Mouse (Mus musculus) frontal cortex, postnatal 10 days (tissue): Measurements from ENCODE around the gene Vamp2.

ENCODE experiments used
- DNase-seq, 2 experiments: peaks; one replicate each; pipeline ENCODE4 v3.0.0; 2022; ENCODE audit warnings: low spot score in 2 of 2, mixed read lengths in 1 of 2

Vamp2 gene

GRCm38 (mm10) chr11:69099177-69099914, 11.1 kb downstream of the Vamp2 start:
- DNase-seq = peak in 1 of 2 experiments; percentile 72

GRCm38 (mm10) chr11:69099915-69100345, 11.6 kb downstream of the Vamp2 start:
- DNase-seq = peak; percentile 88 to 92

- peak; percentile 13 to 54 for DNase-seq
These were observed 12.5 kb downstream of the Vamp2 start for GRCm38 (mm10) chr11:69100639-69101360.

- peak in 1 of 2 experiments; percentile 7 for DNase-seq
These were observed 13.5 kb downstream of the Vamp2 start for GRCm38 (mm10) chr11:69101604-69102402.

GRCm38 (mm10) chr11:69102403-69102725, 14.1 kb downstream of the Vamp2 start:
- DNase-seq = no peak

GRCm38 (mm10) chr11:69103121-69103520, 14.8 kb downstream of the Vamp2 start:
- peak; percentile 3 to 8 for DNase-seq

GRCm38 (mm10) chr11:69103531-69104435, 15.5 kb downstream of the Vamp2 start:
- DNase-seq = peak; percentile 8 to 9

DNA sequence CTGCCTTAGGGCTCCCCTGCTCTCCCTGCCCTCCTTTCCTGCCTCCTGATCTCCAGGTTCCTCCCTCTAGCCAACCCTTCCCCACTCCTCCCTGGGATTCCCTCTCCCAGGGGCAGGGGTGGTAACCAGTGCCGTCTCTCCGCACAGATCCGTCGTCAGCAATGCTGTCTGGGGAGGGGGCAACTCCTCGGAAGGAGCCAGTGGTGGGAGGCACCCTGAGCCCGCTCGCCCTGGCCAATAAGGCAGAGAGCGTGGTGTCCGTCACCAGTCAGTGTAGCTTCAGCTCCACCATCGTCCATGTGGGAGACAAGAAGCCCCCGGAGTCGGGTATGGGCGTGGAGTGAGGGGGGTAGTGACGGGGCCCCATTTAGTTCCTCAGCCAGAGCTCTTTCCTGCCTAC, 16.2 kb downstream of the Vamp2 start:
- DNase-seq = no peak

- DNase-seq = no peak
These were observed 16.9 kb downstream of the Vamp2 start for GRCm38 (mm10) chr11:69105227-69105626.

DNA sequence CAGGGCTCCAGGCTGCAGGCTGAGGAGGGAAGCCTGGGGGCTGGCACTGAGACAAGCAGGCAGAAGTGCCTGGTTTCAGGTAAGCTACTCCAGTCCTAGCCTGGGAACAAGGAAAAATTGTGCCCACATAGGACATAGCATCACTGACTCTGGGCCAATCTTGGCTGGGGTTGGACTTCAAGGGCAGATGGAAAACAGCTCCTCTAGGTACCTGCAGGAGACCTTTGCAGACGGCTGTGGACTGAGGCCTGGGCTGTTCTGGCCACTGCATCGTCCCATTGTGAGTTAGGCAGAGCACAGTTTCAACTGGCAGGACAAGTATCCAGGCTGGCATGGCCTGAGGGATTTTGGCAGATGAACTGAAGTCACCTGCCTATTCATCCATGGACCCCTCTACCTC, 17.5 kb downstream of the Vamp2 start:
- no peak for DNase-seq

DNA sequence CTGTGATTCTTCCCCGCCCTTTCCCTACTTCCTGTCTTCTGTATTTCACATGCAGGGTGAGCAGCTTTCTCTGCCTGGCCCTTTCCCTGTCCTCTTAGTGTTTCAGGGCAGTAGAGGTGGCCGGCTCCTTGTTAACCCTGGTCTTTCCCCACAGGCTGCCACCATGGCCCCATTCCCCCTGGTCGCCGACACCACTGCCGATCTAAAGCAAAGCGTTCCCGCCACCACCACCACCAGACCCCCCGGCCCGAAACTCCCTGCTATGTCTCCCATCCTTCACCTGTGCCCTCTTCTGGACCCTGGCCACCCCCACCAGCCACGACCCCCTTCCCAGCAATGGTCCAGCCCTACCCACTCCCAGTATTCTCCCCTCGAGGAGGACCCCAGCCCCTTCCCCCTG, 18.0 kb downstream of the Vamp2 start:
- DNase-seq = no peak

- DNase-seq = no peak
These were observed 18.6 kb downstream of the Vamp2 start for GRCm38 (mm10) chr11:69106842-69107241.

- no peak for DNase-seq
These were observed 19.4 kb downstream of the Vamp2 start for GRCm38 (mm10) chr11:69107676-69108075.

DNA sequence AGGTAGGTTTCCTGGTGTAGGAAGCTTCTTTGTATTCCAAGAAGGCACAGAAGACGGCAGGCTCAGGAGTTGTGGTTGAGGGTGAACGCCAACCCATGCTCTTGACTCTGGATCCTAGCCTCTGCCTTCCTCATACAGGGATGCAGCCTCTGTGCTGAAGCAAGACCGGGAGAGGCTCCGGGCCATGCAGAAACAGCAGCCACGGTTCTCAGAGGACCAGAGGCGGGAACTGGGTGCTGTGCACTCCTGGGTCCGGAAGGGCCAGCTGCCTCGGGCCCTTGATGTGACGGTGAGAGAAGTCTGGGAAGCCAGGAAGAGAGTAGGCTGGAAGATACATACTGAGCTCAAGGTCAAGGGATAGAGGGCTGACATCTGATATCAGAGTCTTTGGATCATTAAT, 19.9 kb downstream of the Vamp2 start:
- DNase-seq = no peak

DNA sequence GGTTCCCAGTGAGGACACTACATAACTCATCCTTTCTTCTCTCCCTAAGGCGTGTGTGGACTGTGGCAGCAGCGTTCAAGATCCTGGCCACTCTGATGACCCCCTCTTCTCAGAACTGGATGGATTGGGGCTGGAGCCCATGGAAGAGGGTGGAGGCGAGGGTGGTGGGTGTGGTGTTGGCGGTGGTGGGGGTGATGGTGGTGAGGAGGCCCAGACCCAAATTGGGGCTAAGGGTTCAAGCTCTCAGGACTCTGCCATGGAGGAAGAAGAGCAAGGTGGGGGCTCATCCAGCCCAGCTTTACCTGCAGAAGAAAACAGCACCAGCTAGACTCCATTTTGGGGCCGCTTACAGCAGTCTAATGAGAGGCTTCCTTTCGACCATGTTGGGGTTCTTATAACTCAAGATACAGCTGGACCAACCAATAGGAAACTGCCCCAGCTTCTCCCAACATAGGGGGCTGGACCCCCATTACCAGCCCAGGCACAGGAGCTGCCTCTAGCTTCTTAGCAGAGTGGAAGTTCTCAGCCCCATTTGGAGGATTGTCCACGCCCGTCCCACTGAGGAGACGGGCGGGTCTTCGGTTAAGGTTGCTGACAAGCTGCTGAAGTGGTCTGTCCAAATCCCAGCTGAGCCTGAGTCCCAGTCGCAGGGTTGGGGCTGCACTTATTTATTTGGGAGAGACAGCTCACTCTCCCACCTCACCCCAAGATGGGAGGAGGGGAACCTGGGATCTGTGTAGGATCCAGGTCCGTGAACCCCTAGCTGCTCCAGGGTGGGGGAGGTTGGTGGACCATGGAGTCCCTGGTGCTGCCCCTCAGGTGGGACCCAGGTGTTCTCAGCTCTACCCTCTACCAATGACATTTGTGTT, 21.0 kb downstream of the Vamp2 start:
- no peak for DNase-seq

- DNase-seq = peak in 1 of 2 experiments; percentile 92
These were observed 22.2 kb downstream of the Vamp2 start for GRCm38 (mm10) chr11:69110319-69111046.

- DNase-seq = no peak
These were observed 22.9 kb downstream of the Vamp2 start for GRCm38 (mm10) chr11:69111051-69111810.

DNA sequence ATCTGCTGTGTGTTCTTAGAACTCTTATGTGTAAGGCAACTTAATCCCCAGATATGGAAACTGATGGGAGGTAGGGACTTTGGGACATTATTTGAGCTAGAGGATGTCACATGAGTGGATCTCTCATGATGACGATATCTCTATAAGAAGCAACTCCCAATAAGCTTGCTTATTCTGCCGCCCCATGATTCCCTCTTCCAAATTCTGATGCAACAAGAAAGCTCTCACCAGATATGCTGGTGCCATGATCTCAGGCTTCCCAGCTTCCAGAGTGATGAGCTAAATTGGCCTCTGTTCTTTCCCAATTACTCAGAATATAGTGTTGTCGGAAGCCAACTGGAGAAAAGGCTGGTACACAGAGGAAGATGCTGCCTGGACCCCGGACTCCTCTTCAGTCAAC, 23.6 kb downstream of the Vamp2 start:
- DNase-seq = no peak

DNA sequence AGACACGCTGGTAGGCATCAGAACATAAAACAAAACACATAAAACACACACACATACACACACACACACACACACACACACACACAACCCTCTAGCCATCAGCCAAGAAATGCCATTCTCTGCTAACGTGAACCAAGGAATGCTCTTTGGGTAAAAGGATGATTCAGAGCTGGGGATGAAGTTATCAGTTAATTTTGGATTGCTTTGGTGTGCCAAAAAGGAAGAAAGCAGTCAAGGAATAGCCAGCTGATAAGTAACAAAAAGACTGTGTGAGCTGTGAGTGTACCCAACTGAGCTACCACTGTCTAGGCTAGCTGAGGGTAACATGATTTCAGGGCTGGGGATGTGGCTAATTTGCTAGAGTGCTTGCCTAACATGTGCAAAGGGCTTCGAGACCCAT, 25.7 kb downstream of the Vamp2 start:
- DNase-seq = no peak
